ENCODE assay signal across 8 mouse cellular contexts in genomic region chr11:59663776-59664320, GRCm38 (mm10). TPM values are rescaled to one million over a fixed set of nuclear protein-coding genes. Genes with fewer than 3 reads are reported as not detected.
DNase-seq lines count a peak whose midpoint lies in the region; ATAC-seq and TF ChIP-seq lines count a peak whose summit lies in the region.

No protein-coding gene starts in this region.

- no peaks in the 10 kb centered on the region for H3K9me3 ChIP-seq in liver, embryonic 12.5 days (replicated peaks)
- no peaks in the 10 kb centered on the region for H3K9me3 ChIP-seq in stomach, postnatal 0 days (ENCODE audit: control insufficient read depth, low read length)

- TF ChIP-seq CTCF in bone marrow macrophage, adult 2 months (IDR thresholded peaks at IDR 0.05; ENCODE audit: low read depth, low read length): no peak
- peak; percentile 23 for TF ChIP-seq CTCF in stomach, postnatal 0 days (IDR thresholded peaks at IDR 0.05; ENCODE audit: low read depth)

- 0 out of 2 replicates have a peak, but pooled peaks cover 7% of the 10 kb centered on the region for H3K27me3 ChIP-seq in liver, embryonic 12.5 days (replicated peaks)
- H3K27me3 ChIP-seq in stomach, postnatal 0 days (ENCODE audit: control insufficient read depth, insufficient read depth, low read length): no peaks in the 10 kb centered on the region

- H3K27ac ChIP-seq in bone marrow macrophage, adult 2 months (ENCODE audit: insufficient read depth, low read depth, low read length): no peak overlapping the region
- no peak overlapping the region for H3K27ac ChIP-seq in liver, embryonic 12.5 days
- H3K27ac ChIP-seq in stomach, postnatal 0 days (replicated peaks): peak overlapping the region; percentile 98

- DNase-seq in adrenal gland, adult 2 months: peak; percentile 31
- no peak for DNase-seq in adrenal gland, postnatal 36 days
- DNase-seq in heart, postnatal 10 days: peak; percentile 34 to 39
- no peak for DNase-seq in stomach, postnatal 0 days (ENCODE audit: low spot score)
- DNase-seq in right cerebral cortex, postnatal 14 days: no peak
- no peak for DNase-seq in spleen, postnatal 4 days (ENCODE audit: low spot score in 2 of 2)

- peak overlapping the region; percentile 14; the same call in 1 of the 2 replicates for H3K9ac ChIP-seq in liver, embryonic 12.5 days
- H3K9ac ChIP-seq in stomach, postnatal 0 days (ENCODE audit: low read length): peak overlapping the region; percentile 93

- no peak for TF ChIP-seq POLR2A in bone marrow macrophage, adult 2 months (IDR thresholded peaks at IDR 0.05; ENCODE audit: borderline replicate concordance, low read depth, low read length)

- peaks cover 32% of the 10 kb centered on the region for H3K4me1 ChIP-seq in bone marrow macrophage, adult 2 months (ENCODE audit: control insufficient read depth, insufficient read depth, low read length)
- H3K4me1 ChIP-seq in liver, embryonic 12.5 days: peaks cover 49% of the 10 kb centered on the region
- peaks cover 5% of the 10 kb centered on the region for H3K4me1 ChIP-seq in stomach, postnatal 0 days (replicated peaks; ENCODE audit: control insufficient read depth, insufficient read depth)

- no peaks in the 10 kb centered on the region for H3K36me3 ChIP-seq in liver, embryonic 12.5 days
- no peaks in the 10 kb centered on the region for H3K36me3 ChIP-seq in stomach, postnatal 0 days (ENCODE audit: control insufficient read depth, insufficient read depth, low read length)

- intact Hi-C loops in heart, postnatal 10 days (cut with DNase I): loop anchor here (2.0 to 5.0 kb wide), 2 partner anchors 45 to 68 kb away; no protein-coding TSS in a partner anchor

- WGBS in liver, embryonic 12.5 days (ENCODE audit: insufficient replicate concordance): 36% methylated on average over 3 of the region's 3 CpGs
- WGBS in stomach, postnatal 0 days: 9% methylated on average over 3 of the region's 3 CpGs

- H3K4me2 ChIP-seq in liver, embryonic 12.5 days: peak overlapping the region; percentile 93
- peak overlapping the region; percentile 81 for H3K4me2 ChIP-seq in stomach, postnatal 0 days (replicated peaks; ENCODE audit: low read depth)

- peak overlapping the region; percentile 85 for H3K4me3 ChIP-seq in bone marrow macrophage, adult 2 months (ENCODE audit: insufficient read depth, low read length)
- peak overlapping the region; percentile 73 for H3K4me3 ChIP-seq in liver, embryonic 12.5 days
- H3K4me3 ChIP-seq in stomach, postnatal 0 days (ENCODE audit: low read depth, low read length): peak overlapping the region; percentile 74

- ATAC-seq in liver, embryonic 12.5 days: no peak
- ATAC-seq in stomach, postnatal 0 days (ENCODE audit: low FRiP score, low TSS enrichment): no peak

- TF ChIP-seq EP300 in stomach, postnatal 0 days (optimal IDR thresholded peaks at IDR 0.05): no peak

RNA-seq across cellular contexts. Expression of gene Mprip, which starts 2.7 kb away (rescaled TPM):
- 100 to 1,000 TPM; 190 to 233 TPM for total RNA-seq in adrenal gland, adult 2 months (2021)
- polyA plus RNA-seq in adrenal gland, adult 2 months (2012; rRNA removed): 48.0 and 79.6 TPM in 2 replicates
- 100 to 1,000 TPM; 201 to 212 TPM for total RNA-seq in adrenal gland, postnatal 36 days (2021)
- 52.4 and 55.9 TPM in 2 replicates for polyA plus RNA-seq in bone marrow macrophage, adult 2 months (2012; ENCODE audit: insufficient read depth, insufficient read length, missing spikeins)
- 100 to 1,000 TPM; 210 to 229 TPM for total RNA-seq in heart, postnatal 10 days (2021)
- polyA plus RNA-seq in liver, embryonic 12.5 days (2016; fragmentation: Nextera tagmentation; extraction: Ambion mirVana): 36.4 and 38.5 TPM in 2 replicates
- 51.1 and 56.8 TPM in 2 replicates for polyA plus RNA-seq in stomach, postnatal 0 days (2015; fragmentation: Nextera tagmentation; extraction: Ambion mirVana)

Comparison
In these comparisons a context has a peak if more than half of its experiments do, and no peak if none do; other contexts are left out.
1. DNase-seq: peak in adrenal gland, adult 2 months (single experiment) and heart, postnatal 10 days (2 of 2); none in adrenal gland, postnatal 36 days (0 of 2), stomach, postnatal 0 days (single experiment), right cerebral cortex, postnatal 14 days (single experiment) and spleen, postnatal 4 days (0 of 2).
2. Peak in every context shown above with its lines, with median percentiles within 50 percentile points of each other: H3K4me3 ChIP-seq.